Comparison of ENCODE assay signal across 8 mouse cellular contexts in genomic region chr13:24816125-24817092, GRCm38 (mm10). TPM values are rescaled to one million over a fixed set of nuclear protein-coding genes. Genes with fewer than 3 reads are reported as not detected.
DNase-seq lines count a peak whose midpoint lies in the region; ATAC-seq lines count a peak whose summit lies in the region.

No protein-coding gene starts in this region.

- no peak overlapping the region for H3K4me2 ChIP-seq in hindbrain, embryonic 13.5 days
- peak overlapping the region; percentile 6; the same call in 1 of the 2 replicates for H3K4me2 ChIP-seq in liver, embryonic 12.5 days

- H3K27ac ChIP-seq in hindbrain, embryonic 13.5 days = no peak overlapping the region
- H3K27ac ChIP-seq in liver, embryonic 12.5 days = peak overlapping the region; percentile 64; the same call in 1 of the 2 replicates

- no peaks in the 10 kb centered on the region for H3K4me1 ChIP-seq in hindbrain, embryonic 13.5 days (replicated peaks)
- H3K4me1 ChIP-seq in liver, embryonic 12.5 days = peaks cover 8% of the 10 kb centered on the region

- intact Hi-C loops in gastrocnemius, postnatal 14 days (cut with DNase I; ENCODE audit: low total_unique reads) = no loop called here

- ATAC-seq in cerebellum, adult (ENCODE audit: insufficient number of reproducible peaks, low FRiP score, low TSS enrichment) = peak; percentile 22; the same call in 1 of the 2 replicates
- peak; percentile 42; the same call in 1 of the 2 replicates for ATAC-seq in common myeloid progenitor, adult 5-6 weeks (replicated peaks; ENCODE audit: low read depth, poor library complexity, severe bottlenecking)
- ATAC-seq in hindbrain, embryonic 13.5 days (ENCODE audit: low FRiP score) = peak; percentile 79
- ATAC-seq in liver, embryonic 12.5 days = peak; percentile 73
- ATAC-seq in neutrophil, adult 5-6 weeks (ENCODE audit: extremely low read depth, insufficient number of reproducible peaks, low FRiP score, poor library complexity, severe bottlenecking) = peak; percentile 16; the same call in 1 of the 2 replicates

- no peak overlapping the region for H3K4me3 ChIP-seq in hindbrain, embryonic 13.5 days
- no peak overlapping the region for H3K4me3 ChIP-seq in liver, embryonic 12.5 days

- no peak overlapping the region for H3K9ac ChIP-seq in hindbrain, embryonic 13.5 days
- H3K9ac ChIP-seq in liver, embryonic 12.5 days = no peak overlapping the region

- H3K9me3 ChIP-seq in hindbrain, embryonic 13.5 days = no peaks in the 10 kb centered on the region
- no peaks in the 10 kb centered on the region for H3K9me3 ChIP-seq in liver, embryonic 12.5 days (replicated peaks)

- peaks cover 39% of the 10 kb centered on the region for H3K36me3 ChIP-seq in hindbrain, embryonic 13.5 days
- H3K36me3 ChIP-seq in liver, embryonic 12.5 days = peaks cover 66% of the 10 kb centered on the region

- WGBS in hindbrain, embryonic 13.5 days = 64% methylated on average over 4 of the region's 4 CpGs
- 64% methylated on average over 4 of the region's 4 CpGs for WGBS in liver, embryonic 12.5 days (ENCODE audit: insufficient replicate concordance)

- no peaks in the 10 kb centered on the region for H3K27me3 ChIP-seq in hindbrain, embryonic 13.5 days
- H3K27me3 ChIP-seq in liver, embryonic 12.5 days (replicated peaks) = no peaks in the 10 kb centered on the region

- no peak for DNase-seq in cerebellum, adult 9-10 months
- no peak for DNase-seq in gastrocnemius, postnatal 14 days
- no peak for DNase-seq in cerebellum, adult 18-20 months

RNA-seq across cellular contexts. Expression of gene Acot13, which starts 14.9 kb away (rescaled TPM):
- 40.9 and 43.1 TPM in 2 replicates for total RNA-seq in common myeloid progenitor, adult 5-6 weeks (2017)
- polyA plus RNA-seq in hindbrain, embryonic 13.5 days (2015; fragmentation: Nextera tagmentation; extraction: Ambion mirVana) = 47.1 and 48.5 TPM in 2 replicates
- 61.2 and 66.4 TPM in 2 replicates for polyA plus RNA-seq in liver, embryonic 12.5 days (2016; fragmentation: Nextera tagmentation; extraction: Ambion mirVana)
- 24.4 and 27.4 TPM in 2 replicates for total RNA-seq in neutrophil, adult 5-6 weeks (2017)
- 100 to 1,000 TPM in 1 of 2 experiments, 10 to 100 TPM in 1; 94.2 to 119 TPM for total RNA-seq in gastrocnemius, postnatal 14 days (2021)

RNA-seq across cellular contexts. Expression of gene BC005537, which starts 15.0 kb away (rescaled TPM):
- 66.1 and 86.8 TPM in 2 replicates for total RNA-seq in common myeloid progenitor, adult 5-6 weeks (2017)
- polyA plus RNA-seq in hindbrain, embryonic 13.5 days (2015; fragmentation: Nextera tagmentation; extraction: Ambion mirVana) = 22.6 and 23.4 TPM in 2 replicates
- polyA plus RNA-seq in liver, embryonic 12.5 days (2016; fragmentation: Nextera tagmentation; extraction: Ambion mirVana) = 10.1 and 10.8 TPM in 2 replicates
- total RNA-seq in neutrophil, adult 5-6 weeks (2017) = 71.0 and 76.9 TPM in 2 replicates
- 10 to 100 TPM; 49.6 to 49.9 TPM for total RNA-seq in gastrocnemius, postnatal 14 days (2021)

RNA-seq across cellular contexts. Expression of gene Tdp2, which starts 15.1 kb away (rescaled TPM):
- 70.6 and 71.9 TPM in 2 replicates for total RNA-seq in common myeloid progenitor, adult 5-6 weeks (2017)
- 40.6 and 41.2 TPM in 2 replicates for polyA plus RNA-seq in hindbrain, embryonic 13.5 days (2015; fragmentation: Nextera tagmentation; extraction: Ambion mirVana)
- 39.9 and 40.5 TPM in 2 replicates for polyA plus RNA-seq in liver, embryonic 12.5 days (2016; fragmentation: Nextera tagmentation; extraction: Ambion mirVana)
- 54.3 and 54.8 TPM in 2 replicates for total RNA-seq in neutrophil, adult 5-6 weeks (2017)
- 1 to 10 TPM; 7.3 to 9.2 TPM for total RNA-seq in gastrocnemius, postnatal 14 days (2021)

RNA-seq across cellular contexts. Expression of gene D130043K22Rik, which starts 28.5 kb away (rescaled TPM):
- total RNA-seq in common myeloid progenitor, adult 5-6 weeks (2017) = not detected in 2 replicates
- polyA plus RNA-seq in hindbrain, embryonic 13.5 days (2015; fragmentation: Nextera tagmentation; extraction: Ambion mirVana) = 2.9 and 4.0 TPM in 2 replicates
- polyA plus RNA-seq in liver, embryonic 12.5 days (2016; fragmentation: Nextera tagmentation; extraction: Ambion mirVana) = 0.11 and 0.18 TPM in 2 replicates
- 0.12 TPM in 1 of 2 replicates, not detected in the other for total RNA-seq in neutrophil, adult 5-6 weeks (2017)
- total RNA-seq in gastrocnemius, postnatal 14 days (2021) = not detected

RNA-seq across cellular contexts. Expression of gene Gmnn, which starts 54.7 kb away (rescaled TPM):
- 183 and 210 TPM in 2 replicates for total RNA-seq in common myeloid progenitor, adult 5-6 weeks (2017)
- 28.0 and 28.1 TPM in 2 replicates for polyA plus RNA-seq in hindbrain, embryonic 13.5 days (2015; fragmentation: Nextera tagmentation; extraction: Ambion mirVana)
- polyA plus RNA-seq in liver, embryonic 12.5 days (2016; fragmentation: Nextera tagmentation; extraction: Ambion mirVana) = 153 and 154 TPM in 2 replicates
- 10.3 and 12.3 TPM in 2 replicates for total RNA-seq in neutrophil, adult 5-6 weeks (2017)
- total RNA-seq in gastrocnemius, postnatal 14 days (2021) = 1 to 10 TPM; 2.4 to 3.1 TPM

Comparison
In these comparisons a context has a peak if more than half of its experiments do, and no peak if none do; other contexts are left out.
1. ATAC-seq: peak in every context shown above with its lines; median percentile 79 in hindbrain, embryonic 13.5 days; 73 in liver, embryonic 12.5 days; 42 in common myeloid progenitor, adult 5-6 weeks; 22 in cerebellum, adult; 16 in neutrophil, adult 5-6 weeks.